Mouse (Mus musculus) lung, postnatal 0 days (tissue): ENCODE data around the gene Smo. TPM values are rescaled to one million over a fixed set of nuclear protein-coding genes. Genes with fewer than 3 reads are reported as not detected.
A peak's percentile ranks its signal among the peaks of the same experiment; 100 is the strongest.

Experiments
- ATAC-seq: fragments of 200-750 bp; cut with Nextera tagmentation; 2 replicates; pipeline ENCODE4 v1.8.0; 2017; ENCODE audit warnings: moderate library complexity
- DNase-seq: peaks from one replicate; pipeline ENCODE4 v3.0.0-alpha.2; 2016; ENCODE audit warnings: low spot score
- H3K27ac ChIP-seq: fragments of 300-500 bp; sonication (generic); 2 replicates; pipeline ENCODE4 v1.5.1; 2014; ENCODE audit warnings: antibody characterized with exemption, mild to moderate bottlenecking, low read length, mixed read lengths
- H3K27me3 ChIP-seq: fragments of 300-500 bp; sonication (generic); replicated peaks from 2 replicates; pipeline ENCODE4 v1.6.1; 2014; ENCODE audit warnings: low read length, mixed read lengths; ENCODE audit not compliant: insufficient read depth
- H3K36me3 ChIP-seq: fragments of 300-500 bp; sonication (generic); 2 replicates; pipeline ENCODE4 v1.6.1; 2014; ENCODE audit warnings: low read length, mixed read lengths; ENCODE audit not compliant: insufficient read depth
- H3K4me1 ChIP-seq: fragments of 300-500 bp; sonication (generic); 2 replicates; pipeline ENCODE4 v1.6.1; 2014; ENCODE audit warnings: antibody characterized with exemption, low read depth, low read length, mixed read lengths; ENCODE audit not compliant: insufficient read depth
- H3K4me2 ChIP-seq: fragments of 300-500 bp; sonication (generic); replicated peaks from 2 replicates; pipeline ENCODE4 v1.6.1; 2014; ENCODE audit warnings: low read depth, mild to moderate bottlenecking, low read length, moderate library complexity, mixed read lengths
- H3K4me3 ChIP-seq: fragments of 300-500 bp; sonication (generic); 2 replicates; pipeline ENCODE4 v1.5.1; 2014; ENCODE audit warnings: low read depth, low read length
- H3K9ac ChIP-seq: fragments of 300-500 bp; sonication (generic); replicated peaks from 2 replicates; pipeline ENCODE4 v1.6.1; 2014; ENCODE audit warnings: low read depth, mild to moderate bottlenecking
- H3K9me3 ChIP-seq: fragments of 300-500 bp; sonication (generic); 2 replicates; pipeline ENCODE4 v1.6.1; 2016; ENCODE audit warnings: low read length, mixed read lengths
- CTCF ChIP-seq: IDR thresholded peaks from 2 replicates; pipeline ENCODE4 v1.5.1; 2016; ENCODE audit warnings: antibody characterized with exemption, mild to moderate bottlenecking
- EP300 ChIP-seq: IDR thresholded peaks from 2 replicates; pipeline ENCODE4 v1.6.1; 2016; ENCODE audit warnings: antibody characterized with exemption, mild to moderate bottlenecking, control low read depth
- WGBS: fragments of 180-500 bp; shearing (Covaris S2); extraction: QIAGEN DNeasy Blood & Tissue Kit; methylation state at CpG from one replicate; pipeline ENCODE4 v1.1.7; 2014; 5-methylcytosine and 5-hydroxymethylcytosine counted together
- polyA plus RNA-seq: library from polyadenylated mRNA; unstranded; fragments of >200 nt; fragmentation: Nextera tagmentation; extraction: Ambion mirVana; gene quantifications from 2 replicates; pipeline ENCODE4 v1.2.1, GENCODE M21; 2015

The Smo gene
- polyA plus RNA-seq, 1 experiment from 2014 or later, result 8.8 TPM

DNA sequence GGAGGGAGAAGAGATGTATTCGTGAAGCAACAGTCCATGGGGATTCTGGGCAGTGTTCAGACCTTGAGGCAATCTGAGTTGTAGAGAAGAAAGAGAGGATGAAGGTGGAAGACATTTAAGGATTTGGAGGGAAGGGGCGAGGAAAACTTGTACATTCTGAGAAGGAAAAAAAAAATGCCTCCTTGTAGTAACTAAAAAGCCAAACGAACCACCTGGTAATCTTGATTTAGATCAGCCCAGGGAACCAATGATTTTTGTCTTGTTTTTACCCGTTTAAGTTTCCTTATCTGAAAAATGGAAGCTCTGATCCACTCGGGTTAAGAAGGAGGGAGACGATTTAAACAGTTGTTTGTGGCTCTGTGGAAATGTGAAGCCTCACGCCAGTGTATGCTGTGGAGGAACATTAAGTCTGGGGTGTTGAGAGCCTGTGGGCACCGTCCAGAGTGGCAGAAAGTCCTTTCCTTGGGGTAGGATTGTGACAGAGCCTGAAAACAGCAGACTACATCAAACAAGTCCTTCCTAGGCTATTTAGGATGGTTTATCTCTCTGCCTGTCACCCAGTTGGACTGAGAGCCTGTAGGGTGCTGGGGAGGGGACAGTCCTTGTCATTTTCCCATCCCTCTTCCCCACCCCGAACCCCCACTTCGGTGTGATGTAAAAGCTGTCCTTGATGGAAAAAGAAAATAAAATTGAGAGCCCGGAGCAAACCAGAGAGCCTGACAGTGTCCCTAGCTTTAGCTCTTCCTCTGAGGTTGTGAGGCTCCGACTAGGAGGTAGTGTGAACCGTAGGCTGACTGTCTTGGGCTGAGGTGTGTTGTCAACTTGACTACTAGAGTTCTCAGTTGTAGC lies 1.5 kb downstream of the Smo start:
- WGBS, result 6% methylated on average over 13 of the region's 13 CpGs
- Histone ChIP-seq H3K4me1 (peaks cover 7% of the 10 kb centered on the region; the same call in 1 of the 2 replicates), H3K36me3 (no peaks in the 10 kb centered on the region), H3K27me3 (no peaks in the 10 kb centered on the region), H3K9ac (peak overlapping the region; percentile 86), H3K27ac (no peak overlapping the region), H3K4me2 (peak overlapping the region; percentile 98), H3K9me3 (no peaks in the 10 kb centered on the region), H3K4me3 (peak overlapping the region; percentile 82)
- DNase-seq, result no peak
- no peak for ATAC-seq
- no peak for TF ChIP-seq CTCF
- no peak for TF ChIP-seq EP300

- ATAC-seq, result no peak
- 82% methylated on average over 3 of the region's 3 CpGs for WGBS
- no peaks in the 10 kb centered on the region for H3K36me3 ChIP-seq
- no peak overlapping the region for H3K9ac ChIP-seq
- no peaks in the 10 kb centered on the region for H3K27me3 ChIP-seq
- no peak for TF ChIP-seq CTCF
- TF ChIP-seq EP300, result no peak
- H3K9me3 ChIP-seq, result peaks cover 8% of the 10 kb centered on the region
- H3K4me1 ChIP-seq, result no peaks in the 10 kb centered on the region
- no peak overlapping the region for H3K4me3 ChIP-seq
- H3K27ac ChIP-seq, result no peak overlapping the region
- DNase-seq, result no peak
- H3K4me2 ChIP-seq, result no peak overlapping the region
These were observed 16.3 kb downstream of the Smo start for GRCm38 (mm10) chr6:29751466-29752152.

DNA sequence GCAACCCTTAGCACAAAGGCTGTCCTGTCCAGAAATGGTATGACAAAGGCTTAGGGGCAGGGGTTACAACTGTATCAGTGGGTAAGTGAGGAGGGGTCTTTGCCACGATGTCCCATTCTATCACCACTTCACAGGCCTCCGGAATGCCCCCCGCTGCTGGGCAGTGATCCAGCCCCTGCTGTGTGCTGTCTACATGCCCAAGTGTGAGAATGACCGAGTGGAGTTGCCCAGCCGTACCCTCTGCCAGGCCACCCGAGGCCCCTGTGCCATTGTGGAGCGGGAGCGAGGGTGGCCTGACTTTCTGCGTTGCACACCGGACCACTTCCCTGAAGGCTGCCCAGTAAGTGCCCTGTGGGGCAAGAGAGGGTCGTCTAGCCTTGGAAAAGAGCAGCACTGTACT lies 18.0 kb downstream of the Smo start:
- no peak overlapping the region for H3K9ac ChIP-seq
- H3K4me2 ChIP-seq, result no peak overlapping the region
- WGBS, result 84% methylated on average over 11 of the region's 11 CpGs
- no peaks in the 10 kb centered on the region for H3K4me1 ChIP-seq
- H3K27me3 ChIP-seq, result no peaks in the 10 kb centered on the region
- TF ChIP-seq EP300 (no peak), CTCF (no peak)
- no peak overlapping the region for H3K27ac ChIP-seq
- no peak overlapping the region for H3K4me3 ChIP-seq
- H3K9me3 ChIP-seq, result peaks cover 5% of the 10 kb centered on the region
- ATAC-seq, result no peak
- no peaks in the 10 kb centered on the region for H3K36me3 ChIP-seq
- DNase-seq, result no peak

DNA sequence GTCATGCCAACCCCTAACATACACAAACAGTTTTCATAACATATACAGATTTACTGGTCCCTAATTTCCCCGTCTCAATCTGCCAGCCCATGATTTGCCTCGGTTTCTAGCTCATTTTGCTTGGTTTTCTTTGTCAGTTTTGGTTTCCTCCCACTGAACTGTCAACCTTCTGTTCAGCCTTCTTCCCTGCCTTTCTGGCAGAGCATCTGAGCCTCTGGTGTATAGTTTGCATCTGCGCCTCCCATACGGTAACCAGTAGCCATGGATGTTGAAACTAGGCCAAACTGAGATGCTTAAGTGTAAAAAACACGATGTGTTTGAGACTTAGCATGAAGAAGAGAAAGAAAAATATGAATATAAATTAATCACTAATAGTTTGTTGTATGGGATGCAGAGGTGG lies 20.7 kb downstream of the Smo start:
- H3K4me2 ChIP-seq, result no peak overlapping the region
- WGBS, result 66% methylated on average over 5 of the region's 5 CpGs
- DNase-seq (no peak), ATAC-seq (no peak)
- no peak for TF ChIP-seq CTCF
- TF ChIP-seq EP300, result no peak
- no peaks in the 10 kb centered on the region for H3K27me3 ChIP-seq
- no peak overlapping the region for H3K9ac ChIP-seq
- no peaks in the 10 kb centered on the region for H3K9me3 ChIP-seq
- H3K36me3 ChIP-seq, result no peaks in the 10 kb centered on the region
- H3K4me3 ChIP-seq, result no peak overlapping the region
- no peaks in the 10 kb centered on the region for H3K4me1 ChIP-seq
- H3K27ac ChIP-seq, result no peak overlapping the region

DNA sequence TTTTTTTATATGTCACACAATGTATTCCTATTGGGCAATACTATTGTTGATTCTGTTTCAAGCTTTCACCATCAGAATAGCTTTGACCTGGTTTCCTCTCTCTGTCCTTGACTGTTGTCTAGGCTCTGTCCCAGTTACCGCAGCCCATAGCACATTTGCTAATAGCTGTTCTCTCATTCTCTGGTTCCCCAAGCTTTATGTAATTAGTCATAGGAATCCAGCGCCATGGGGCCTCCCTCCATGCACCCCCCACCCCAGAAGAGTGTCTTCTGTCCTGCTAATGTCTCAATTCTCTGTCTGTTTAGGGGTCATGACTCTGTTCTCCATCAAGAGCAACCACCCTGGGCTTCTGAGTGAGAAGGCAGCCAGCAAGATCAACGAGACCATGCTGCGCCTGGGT lies 21.2 kb downstream of the Smo start:
- TF ChIP-seq CTCF (no peak), EP300 (no peak)
- no peak overlapping the region for H3K27ac ChIP-seq
- H3K4me2 ChIP-seq, result no peak overlapping the region
- ATAC-seq (no peak), DNase-seq (no peak)
- 86% methylated on average over 4 of the region's 4 CpGs for WGBS
- H3K9me3 ChIP-seq, result no peaks in the 10 kb centered on the region
- H3K9ac ChIP-seq, result no peak overlapping the region
- H3K27me3 ChIP-seq, result no peaks in the 10 kb centered on the region
- H3K36me3 ChIP-seq, result no peaks in the 10 kb centered on the region
- no peak overlapping the region for H3K4me3 ChIP-seq
- no peaks in the 10 kb centered on the region for H3K4me1 ChIP-seq

DNA sequence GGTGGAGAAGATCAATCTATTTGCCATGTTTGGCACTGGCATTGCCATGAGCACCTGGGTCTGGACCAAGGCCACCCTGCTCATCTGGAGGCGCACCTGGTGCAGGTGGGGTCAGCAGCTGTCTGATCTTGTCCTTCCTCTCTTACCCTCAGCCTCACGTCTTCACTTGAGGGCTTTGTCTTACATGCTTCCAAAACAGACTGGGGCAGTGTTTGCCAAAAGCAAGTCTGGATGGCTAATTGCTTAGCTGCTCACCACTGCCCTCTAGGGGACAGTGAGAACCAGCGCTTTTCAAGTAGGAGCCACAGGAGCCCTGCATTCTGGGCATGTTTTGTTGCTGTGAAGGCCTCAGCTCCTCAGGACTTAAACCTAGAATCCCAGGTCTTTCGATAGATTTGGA lies 23.1 kb downstream of the Smo start:
- Histone ChIP-seq H3K4me3 (no peak overlapping the region), H3K9ac (no peak overlapping the region), H3K27ac (no peak overlapping the region), H3K27me3 (no peaks in the 10 kb centered on the region), H3K9me3 (no peaks in the 10 kb centered on the region), H3K4me1 (no peaks in the 10 kb centered on the region), H3K4me2 (no peak overlapping the region), H3K36me3 (no peaks in the 10 kb centered on the region)
- TF ChIP-seq CTCF (peak; percentile 94), EP300 (no peak)
- ATAC-seq (peak; percentile 37; the same call in 1 of the 2 replicates), DNase-seq (peak; percentile 77)
- 41% methylated on average over 4 of the region's 4 CpGs for whole genome bisulfite sequencing
